ENCODE assay signal across 20 mouse cellular contexts in the genomic region with DNA sequence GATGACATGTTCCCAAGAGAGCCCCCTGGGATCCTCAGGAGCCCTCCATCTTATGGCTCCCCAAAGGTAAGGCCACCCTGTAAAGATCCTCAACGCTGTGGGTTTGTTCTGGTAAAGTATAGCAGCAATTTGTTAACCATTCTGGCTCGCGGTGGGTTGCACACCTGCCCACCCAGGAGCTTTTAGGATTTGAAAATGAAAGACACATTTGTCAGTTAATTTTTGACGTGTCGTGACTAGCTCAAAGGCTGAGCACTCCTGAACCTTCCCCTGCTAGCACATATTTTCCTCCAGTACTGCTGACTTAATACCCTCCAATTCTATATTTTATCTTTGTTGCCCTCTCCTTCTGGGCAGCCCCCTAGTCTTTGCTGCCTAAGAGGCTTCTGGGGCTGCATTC. TPM values are rescaled to one million over a fixed set of nuclear protein-coding genes. Genes with fewer than 3 reads are reported as not detected.
DNase-seq lines count a peak whose midpoint lies in the region; TF ChIP-seq lines count a peak whose summit lies in the region.
"Had no signal": no experiment of that assay in that cellular context is flagged by ENCODE, and none has a peak within 500 bp of the region (broad histone marks: within the 10 kb centered on the region; RNA-seq: fewer than 3 reads in every experiment).

No protein-coding gene starts in this region.

- H3K36me3 ChIP-seq in CH12.LX (replicated peaks in 1 of 2; ENCODE audit: control insufficient read depth in 1 of 2, insufficient read depth in 1 of 2, low read length in 1 of 2) (no peaks in the 10 kb centered on the region), macrophage (ENCODE audit: inconsistent target) (no peaks in the 10 kb centered on the region)
- H3K36me3 ChIP-seq: embryonic facial prominence, embryonic 13.5 days; embryonic facial prominence, embryonic 15.5 days; forebrain, embryonic 10.5 days; forebrain, embryonic 12.5 days; G1E had no signal

- 90% methylated on average over 5 of the region's 5 CpGs for WGBS in macrophage (ENCODE audit: missing documents)

- peaks cover 17 to 33% of the 10 kb centered on the region in 2 experiments for H3K4me1 ChIP-seq in CH12.LX (ENCODE audit: control insufficient read depth in 1 of 2, insufficient read depth in 2 of 2)
- H3K4me1 ChIP-seq in bone marrow macrophage, adult 2 months (ENCODE audit: control insufficient read depth, insufficient read depth, low read length) = peaks cover 74% of the 10 kb centered on the region
- H3K4me1 ChIP-seq: embryonic facial prominence, embryonic 15.5 days had no signal

- no peak for TF ChIP-seq CTCF in CH12.LX (conservative IDR thresholded peaks at IDR 0.05 in 1 of 2, IDR thresholded peaks at IDR 0.05 in 1 of 2; ENCODE audit: low read depth in 2 of 2, low read length in 2 of 2)
- no peak for TF ChIP-seq CTCF in bone marrow macrophage, adult 2 months (IDR thresholded peaks at IDR 0.05; ENCODE audit: low read depth, low read length)

- H3K9ac ChIP-seq in CH12.LX (ENCODE audit: insufficient read depth, low read depth) = peak overlapping the region; percentile 18
- H3K9ac ChIP-seq: embryonic facial prominence, embryonic 13.5 days; embryonic facial prominence, embryonic 15.5 days; forebrain, embryonic 12.5 days had no signal

- dilution Hi-C loops in CH12.LX (cut with MboI; ENCODE audit: extremely low pct_ligation_motif_present, extremely low pct_unique_long_range_greater_than_20kb, low sequenced_read_pairs) = no loop called here

- H3K4me3 ChIP-seq in CH12.LX (replicated peaks in 1 of 3; ENCODE audit: low read depth in 2 of 3, low read length in 2 of 3, poor library complexity in 1 of 3) = no peak overlapping the region
- peak overlapping the region; percentile 34 for H3K4me3 ChIP-seq in bone marrow macrophage, adult 2 months (ENCODE audit: insufficient read depth, low read length)
- H3K4me3 ChIP-seq in macrophage (ENCODE audit: inconsistent target) = peak overlapping the region; percentile 12; the same call in 1 of the 2 replicates
- H3K4me3 ChIP-seq: embryonic facial prominence, embryonic 13.5 days; embryonic facial prominence, embryonic 15.5 days; erythroblast, embryonic 14.5 days; forebrain, embryonic 10.5 days; forebrain, embryonic 12.5 days had no signal

- TF ChIP-seq POLR2A in CH12.LX (IDR thresholded peaks at IDR 0.05; ENCODE audit: low read depth, low read length) = no peak
- TF ChIP-seq POLR2A in bone marrow macrophage, adult 2 months (IDR thresholded peaks at IDR 0.05; ENCODE audit: borderline replicate concordance, low read depth, low read length) = no peak

- no peak for TF ChIP-seq RAD21 in CH12.LX (IDR thresholded peaks at IDR 0.05; ENCODE audit: low read depth, low read length)

- TF ChIP-seq EP300 in CH12.LX (IDR thresholded peaks at IDR 0.05; ENCODE audit: low read length) = peak; percentile 82

- no peaks in the 10 kb centered on the region for H3K27me3 ChIP-seq in CH12.LX (replicated peaks)
- H3K27me3 ChIP-seq: embryonic facial prominence, embryonic 13.5 days; embryonic facial prominence, embryonic 15.5 days; forebrain, embryonic 12.5 days; Patski had no signal

- H3K27ac ChIP-seq in CH12.LX (ENCODE audit: insufficient read depth, low read depth) (no peak overlapping the region), macrophage (peak overlapping the region; percentile 98)
- peak overlapping the region; percentile 96 for H3K27ac ChIP-seq in bone marrow macrophage, adult 2 months (ENCODE audit: insufficient read depth, low read depth, low read length)
- H3K27ac ChIP-seq: embryonic facial prominence, embryonic 13.5 days; embryonic facial prominence, embryonic 15.5 days; forebrain, embryonic 10.5 days; forebrain, embryonic 12.5 days had no signal

- H3K4me2 ChIP-seq in CH12.LX (ENCODE audit: insufficient read depth, low read depth, poor library complexity, severe bottlenecking) = peak overlapping the region; percentile 48
- H3K4me2 ChIP-seq: embryonic facial prominence, embryonic 13.5 days; embryonic facial prominence, embryonic 15.5 days; forebrain, embryonic 12.5 days had no signal

- H3K79me2 ChIP-seq in CH12.LX (replicated peaks; ENCODE audit: control insufficient read depth, extremely low read depth, insufficient read depth, poor library complexity, severe bottlenecking) (no peaks in the 10 kb centered on the region), macrophage (ENCODE audit: inconsistent target) (peaks cover 21% of the 10 kb centered on the region; the same call in 1 of the 2 replicates)

- peaks cover 15% of the 10 kb centered on the region for H3K9me3 ChIP-seq in CH12.LX (replicated peaks; ENCODE audit: low read length)
- H3K9me3 ChIP-seq: embryonic facial prominence, embryonic 13.5 days; embryonic facial prominence, embryonic 15.5 days; forebrain, embryonic 10.5 days; forebrain, embryonic 12.5 days; G1E had no signal

- in situ Hi-C loops in CH12.LX (cut with MboI; ENCODE audit: low pct_ligation_motif_present, low pct_unique_long_range_greater_than_20kb, low sequenced_read_pairs) = no loop called here

- no peak for DNase-seq in CH12.LX (ENCODE audit: extremely low read depth)
- no peak for DNase-seq in right cerebral cortex, adult 2 months (ENCODE audit: low spot score in 2 of 2)
- no peak for DNase-seq in heart, adult 9 months (ENCODE audit: low spot score in 2 of 2)
- DNase-seq: adrenal gland, adult 8-10 months; cerebellum, adult 11 months; cerebellum, adult 18-20 months; cerebellum, adult 8-10 months; cerebellum, adult 9-11 months; cerebellum, postnatal 14 days; cerebellum, postnatal 36 days had no signal

TF ChIP-seq in CH12.LX, 34 proteins besides CTCF, POLR2A, EP300 and RAD21:
- peak; percentile 67 for TF ChIP-seq TCF12 (IDR thresholded peaks at IDR 0.05; ENCODE audit: low read depth, low read length)
- peak; percentile 65; the same call in 1 of the 2 replicates for TF ChIP-seq JUND (conservative IDR thresholded peaks at IDR 0.05; ENCODE audit: low read depth, low read length)
- TF ChIP-seq JUN (IDR thresholded peaks at IDR 0.05; ENCODE audit: insufficient read depth, low read depth, low read length) = 0 out of 2 replicates have a peak, but pooled peaks have one; percentile 7
- no peak for TF ChIP-seq E2F4 (IDR thresholded peaks at IDR 0.05; ENCODE audit: insufficient replicate concordance, low read depth, low read length)
- peak; percentile 78 for TF ChIP-seq IRF4 (IDR thresholded peaks at IDR 0.05; ENCODE audit: low read depth, low read length)
- TF ChIP-seq BHLHE40 (IDR thresholded peaks at IDR 0.05; ENCODE audit: low read depth, low read length) = peak; percentile 27; the same call in 1 of the 2 replicates

RNA-seq across cellular contexts. Expression of a gene that starts 49.3 kb away (rescaled TPM):
- total RNA-seq in CH12.LX (2012; rRNA removed) (13.7 and 32.9 TPM in 2 replicates), CH12.LX (2014; rRNA removed) (39.7 and 41.5 TPM in 2 replicates)
- polyA plus RNA-seq in CH12.LX (2012; ENCODE audit: insufficient read length, low read depth) (25.1 and 28.9 TPM in 2 replicates), macrophage (2018) (201 to 678 TPM (median 211 TPM) in 3 replicates)
- polyA plus RNA-seq in bone marrow macrophage, adult 2 months (2012; ENCODE audit: insufficient read depth, insufficient read length, missing spikeins) = 103 and 107 TPM in 2 replicates
- 100 to 1,000 TPM in 22 of 26 experiments, 10 to 100 TPM in 4; 71.4 to 886 (median 177) TPM for total RNA-seq in macrophage (2018; cell fraction: chromatin; rRNA removed)
- 1,000 to 10,000 TPM in 3 of 26 experiments, 100 to 1,000 TPM in 23; 230 to 1,349 (median 405) TPM for total RNA-seq in macrophage (2018; cell fraction: cytosol; rRNA removed)
- total RNA-seq in macrophage (2018; cell fraction: nucleus; rRNA removed) = 1,000 to 10,000 TPM in 2 of 26 experiments, 100 to 1,000 TPM in 24; 130 to 1,042 (median 343) TPM
- polyA plus RNA-seq: activated CD4-positive, CD25-positive, alpha-beta regulatory T cell, adult 4 months; G1E had no signal

RNA-seq across cellular contexts. Expression of a gene that starts 50.8 kb away (rescaled TPM):
- total RNA-seq in CH12.LX (2012; rRNA removed) = 58.9 and 86.7 TPM in 2 replicates
- 35.7 and 43.8 TPM in 2 replicates for total RNA-seq in CH12.LX (2014; rRNA removed)
- polyA plus RNA-seq in CH12.LX (2012; ENCODE audit: insufficient read length, low read depth) = 28.8 and 38.9 TPM in 2 replicates
- polyA plus RNA-seq in bone marrow macrophage, adult 2 months (2012; ENCODE audit: insufficient read depth, insufficient read length, missing spikeins) = 43.9 and 46.5 TPM in 2 replicates
- 10 to 100 TPM in 1 of 26 experiments, 1 to 10 TPM in 14, not detected in 11; 1.4 to 13.4 (median 2.5) TPM for total RNA-seq in macrophage (2018; cell fraction: chromatin; rRNA removed)
- 10 to 100 TPM; 48.8 to 69.1 (median 56.8) TPM for total RNA-seq in macrophage (2018; cell fraction: cytosol; rRNA removed)
- 10 to 100 TPM in 18 of 26 experiments, 1 to 10 TPM in 8; 3.8 to 23.1 (median 13.1) TPM for total RNA-seq in macrophage (2018; cell fraction: nucleus; rRNA removed)
- polyA plus RNA-seq in macrophage (2018) = 30.8 to 55.9 TPM (median 45.1 TPM) in 3 replicates

RNA-seq across cellular contexts. Expression of a gene that starts 58.5 kb away (rescaled TPM):
- total RNA-seq in CH12.LX (2012; rRNA removed) (11.5 and 15.4 TPM in 2 replicates), CH12.LX (2014; rRNA removed) (12.2 and 13.1 TPM in 2 replicates)
- polyA plus RNA-seq in CH12.LX (2012; ENCODE audit: insufficient read length, low read depth) (16.4 and 17.0 TPM in 2 replicates), macrophage (2018) (54.6 to 94.7 TPM (median 76.4 TPM) in 3 replicates)
- polyA plus RNA-seq in bone marrow macrophage, adult 2 months (2012; ENCODE audit: insufficient read depth, insufficient read length, missing spikeins) = 35.0 and 37.6 TPM in 2 replicates
- 10 to 100 TPM in 23 of 26 experiments, 1 to 10 TPM in 3; 5.9 to 95.6 (median 32.8) TPM for total RNA-seq in macrophage (2018; cell fraction: chromatin; rRNA removed)
- total RNA-seq in macrophage (2018; cell fraction: cytosol; rRNA removed) = 10 to 100 TPM; 37.3 to 87.6 (median 63.9) TPM
- total RNA-seq in macrophage (2018; cell fraction: nucleus; rRNA removed) = 100 to 1,000 TPM in 9 of 26 experiments, 10 to 100 TPM in 17; 18.7 to 147 (median 77.3) TPM

Comparison
In these comparisons a context has a peak if more than half of its experiments do, and no peak if none do; other contexts are left out.
1. H3K4me3 ChIP-seq: peak in bone marrow macrophage, adult 2 months (single experiment) and macrophage (single experiment); none in CH12.LX (0 of 3).